Mouse (Mus musculus): ENCODE results near the gene Adgrv1. TPM values are rescaled to one million over a fixed set of nuclear protein-coding genes. Genes with fewer than 3 reads are reported as not detected.

Gene Adgrv1
- polyA plus RNA-seq, 2 experiments = 0.55 to 0.96 TPM

GRCm38 (mm10) chr13:81439390-81440025 lies 193.4 kb downstream of the Adgrv1 start:
- H3K27me3 ChIP-seq (ENCODE audit: control insufficient read depth, insufficient read depth, low read length) = no peaks in the 10 kb centered on the region
- no peak for TF ChIP-seq POLR2A (IDR thresholded peaks at IDR 0.05; ENCODE audit: borderline replicate concordance, extremely low read depth, insufficient read depth, insufficient read length)
- no peaks in the 10 kb centered on the region for H3K9me3 ChIP-seq (ENCODE audit: control insufficient read depth, low read length)
- DNase-seq (ENCODE audit: low spot score) (peak; percentile 84), ATAC-seq (ENCODE audit: low FRiP score, low read depth) (peak; percentile 73)
- H3K27ac ChIP-seq (replicated peaks; ENCODE audit: low read depth, low read length) = no peak overlapping the region
- no peaks in the 10 kb centered on the region for H3K36me3 ChIP-seq (ENCODE audit: control insufficient read depth, insufficient read depth, low read length)
- H3K4me1 ChIP-seq (ENCODE audit: control insufficient read depth, insufficient read depth, low read length) = no peaks in the 10 kb centered on the region
- 0 out of 2 replicates have a peak overlapping the region, but pooled peaks have one; percentile 13 for H3K4me2 ChIP-seq (replicated peaks; ENCODE audit: low read depth, low read length, severe bottlenecking)
- H3K9ac ChIP-seq (ENCODE audit: low read depth, low read length, severe bottlenecking) = no peak overlapping the region
- WGBS = 24% methylated on average over 12 of the region's 12 CpGs
- H3K4me3 ChIP-seq (replicated peaks; ENCODE audit: low read length) = no peak overlapping the region

DNA sequence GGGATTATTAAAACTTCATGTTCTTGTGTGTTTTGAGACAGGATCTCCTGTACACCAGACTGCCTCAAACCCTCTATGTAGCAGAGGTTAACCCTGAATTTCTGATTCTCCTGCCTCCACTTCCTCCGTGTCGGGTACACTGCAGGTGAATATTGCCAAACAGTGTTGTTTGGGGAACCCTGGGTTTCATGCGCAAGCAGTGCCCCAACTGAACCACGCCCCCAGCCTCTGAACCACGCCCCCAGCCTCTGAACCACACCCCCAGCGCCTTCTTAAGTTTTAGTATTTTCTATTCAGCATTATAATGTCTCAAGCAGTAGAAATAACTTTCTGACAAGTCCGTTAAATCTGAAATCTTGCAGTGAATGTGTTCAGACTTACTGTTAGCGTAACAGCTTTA lies 195.9 kb downstream of the Adgrv1 start:
- H3K4me3 ChIP-seq (replicated peaks; ENCODE audit: low read length) = no peak overlapping the region
- H3K27ac ChIP-seq (replicated peaks; ENCODE audit: low read depth, low read length) = no peak overlapping the region
- no peak for DNase-seq (ENCODE audit: low spot score)
- no peaks in the 10 kb centered on the region for H3K36me3 ChIP-seq (ENCODE audit: control insufficient read depth, insufficient read depth, low read length)
- no peak overlapping the region for H3K4me2 ChIP-seq (replicated peaks; ENCODE audit: low read depth, low read length, severe bottlenecking)
- no peaks in the 10 kb centered on the region for H3K27me3 ChIP-seq (ENCODE audit: control insufficient read depth, insufficient read depth, low read length)
- no peak overlapping the region for H3K9ac ChIP-seq (ENCODE audit: low read depth, low read length, severe bottlenecking)
- WGBS = 61% methylated on average over 8 of the region's 8 CpGs
- no peaks in the 10 kb centered on the region for H3K4me1 ChIP-seq (ENCODE audit: control insufficient read depth, insufficient read depth, low read length)
- no peak for ATAC-seq (ENCODE audit: low FRiP score, low read depth)
- TF ChIP-seq POLR2A (IDR thresholded peaks at IDR 0.05; ENCODE audit: borderline replicate concordance, extremely low read depth, insufficient read depth, insufficient read length) = no peak
- H3K9me3 ChIP-seq (ENCODE audit: control insufficient read depth, low read length) = no peaks in the 10 kb centered on the region

DNA sequence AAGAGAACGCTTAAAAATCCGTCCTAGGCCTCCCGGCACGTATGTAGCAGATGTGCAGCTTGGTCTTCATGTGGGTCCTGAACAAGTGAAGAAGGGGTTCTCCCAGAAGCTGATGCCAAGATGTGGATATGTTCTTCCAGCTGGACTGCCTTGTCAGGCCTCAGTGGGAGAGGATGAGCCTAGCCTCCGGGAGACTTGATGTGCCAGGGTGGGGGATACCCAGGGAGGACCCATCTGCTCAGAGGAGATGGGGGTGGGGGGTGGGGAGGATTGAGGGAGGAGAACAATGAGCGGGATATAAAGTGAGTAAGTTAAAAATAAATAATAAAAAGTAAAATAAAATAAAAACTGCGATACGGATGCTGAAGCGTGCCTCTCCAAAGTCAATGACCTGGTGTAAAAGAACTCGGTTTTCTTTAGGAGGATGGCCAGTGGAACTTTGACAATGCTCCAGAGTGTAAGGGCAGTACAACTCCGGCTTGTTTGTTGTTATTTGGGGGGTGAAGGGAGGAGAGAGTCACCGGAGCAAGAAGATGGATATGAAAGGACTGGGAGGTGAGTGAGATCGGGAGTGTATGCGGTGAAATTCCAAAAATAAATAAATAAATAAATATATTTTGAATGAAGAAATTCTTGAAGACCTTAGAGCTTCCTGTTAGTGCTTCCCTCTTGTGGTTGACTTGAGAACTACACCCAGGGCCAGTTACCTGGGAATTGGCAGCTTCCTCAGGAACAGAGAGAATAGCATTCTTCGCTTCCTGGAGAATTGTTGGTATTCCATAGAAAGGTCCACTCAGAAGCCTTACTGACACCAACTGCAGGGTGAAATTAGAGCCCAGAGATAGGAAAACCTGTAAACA lies 205.8 kb downstream of the Adgrv1 start:
- DNase-seq (ENCODE audit: low spot score) (peak; percentile 65), ATAC-seq (ENCODE audit: low FRiP score, low read depth) (no peak)
- Histone ChIP-seq H3K4me3 (replicated peaks; ENCODE audit: low read length) (no peak overlapping the region), H3K27ac (replicated peaks; ENCODE audit: low read depth, low read length) (no peak overlapping the region), H3K4me2 (replicated peaks; ENCODE audit: low read depth, low read length, severe bottlenecking) (no peak overlapping the region), H3K4me1 (ENCODE audit: control insufficient read depth, insufficient read depth, low read length) (0 out of 2 replicates have a peak, but pooled peaks cover 3% of the 10 kb centered on the region), H3K9me3 (ENCODE audit: control insufficient read depth, low read length) (no peaks in the 10 kb centered on the region), H3K36me3 (ENCODE audit: control insufficient read depth, insufficient read depth, low read length) (no peaks in the 10 kb centered on the region), H3K9ac (ENCODE audit: low read depth, low read length, severe bottlenecking) (no peak overlapping the region), H3K27me3 (ENCODE audit: control insufficient read depth, insufficient read depth, low read length) (no peaks in the 10 kb centered on the region)
- TF ChIP-seq POLR2A (IDR thresholded peaks at IDR 0.05; ENCODE audit: borderline replicate concordance, extremely low read depth, insufficient read depth, insufficient read length) = no peak
- WGBS = 75% methylated on average over 15 of the region's 15 CpGs

DNA sequence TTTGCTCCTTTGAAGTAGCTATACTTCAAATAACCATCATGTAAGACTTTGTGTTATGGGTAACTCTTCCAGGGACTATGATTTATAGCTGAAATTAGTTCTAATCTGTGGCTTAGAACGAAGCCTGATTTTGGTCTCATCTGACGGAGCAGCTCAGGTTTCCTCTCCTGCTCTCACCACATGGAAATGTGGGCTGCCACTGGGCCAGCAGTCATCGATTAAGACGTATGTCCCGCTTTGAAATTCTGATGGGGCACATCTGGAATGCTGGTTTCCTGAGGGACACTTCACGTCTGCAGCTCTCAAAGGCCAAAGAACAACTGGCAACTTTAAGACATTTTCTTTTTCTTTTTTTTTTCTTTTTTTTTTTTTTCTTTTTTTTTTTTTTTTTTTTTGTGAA lies 207.8 kb downstream of the Adgrv1 start:
- Histone ChIP-seq H3K4me2 (replicated peaks; ENCODE audit: low read depth, low read length, severe bottlenecking) (no peak overlapping the region), H3K36me3 (ENCODE audit: control insufficient read depth, insufficient read depth, low read length) (no peaks in the 10 kb centered on the region), H3K4me1 (ENCODE audit: control insufficient read depth, insufficient read depth, low read length) (peaks cover 4% of the 10 kb centered on the region), H3K27ac (replicated peaks; ENCODE audit: low read depth, low read length) (no peak overlapping the region), H3K4me3 (replicated peaks; ENCODE audit: low read length) (no peak overlapping the region), H3K9me3 (ENCODE audit: control insufficient read depth, low read length) (no peaks in the 10 kb centered on the region), H3K9ac (ENCODE audit: low read depth, low read length, severe bottlenecking) (no peak overlapping the region), H3K27me3 (ENCODE audit: control insufficient read depth, insufficient read depth, low read length) (no peaks in the 10 kb centered on the region)
- no peak for DNase-seq (ENCODE audit: low spot score)
- WGBS = 6% methylated on average over 6 of the region's 6 CpGs
- TF ChIP-seq POLR2A (IDR thresholded peaks at IDR 0.05; ENCODE audit: borderline replicate concordance, extremely low read depth, insufficient read depth, insufficient read length) = no peak
- no peak for ATAC-seq (ENCODE audit: low FRiP score, low read depth)

DNA sequence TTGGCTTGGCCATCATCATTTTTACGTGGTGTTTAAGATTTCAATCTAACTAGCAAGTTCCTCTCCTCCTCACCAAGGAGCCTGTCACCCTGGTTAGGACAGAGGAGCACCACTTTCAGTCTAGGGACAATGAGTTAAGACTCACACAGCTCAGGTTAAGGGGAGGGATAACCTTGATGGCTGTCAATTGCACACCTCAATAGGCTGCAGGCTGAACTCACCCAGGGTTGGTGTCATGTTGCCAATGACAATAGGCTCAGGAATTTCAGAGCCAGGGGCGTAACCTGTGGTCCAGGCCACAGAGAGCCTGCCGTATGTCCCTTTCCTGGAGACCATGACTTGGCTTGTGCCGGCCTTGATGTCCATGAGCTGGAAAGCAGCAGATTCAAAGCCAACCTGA lies 209.0 kb downstream of the Adgrv1 start:
- Histone ChIP-seq H3K9ac (ENCODE audit: low read depth, low read length, severe bottlenecking) (no peak overlapping the region), H3K27ac (replicated peaks; ENCODE audit: low read depth, low read length) (no peak overlapping the region), H3K36me3 (ENCODE audit: control insufficient read depth, insufficient read depth, low read length) (no peaks in the 10 kb centered on the region), H3K4me1 (ENCODE audit: control insufficient read depth, insufficient read depth, low read length) (peaks cover 6% of the 10 kb centered on the region), H3K9me3 (ENCODE audit: control insufficient read depth, low read length) (no peaks in the 10 kb centered on the region), H3K4me2 (replicated peaks; ENCODE audit: low read depth, low read length, severe bottlenecking) (no peak overlapping the region), H3K27me3 (ENCODE audit: control insufficient read depth, insufficient read depth, low read length) (no peaks in the 10 kb centered on the region), H3K4me3 (replicated peaks; ENCODE audit: low read length) (no peak overlapping the region)
- DNase-seq (ENCODE audit: low spot score) (no peak), ATAC-seq (ENCODE audit: low FRiP score, low read depth) (no peak)
- 60% methylated on average over 4 of the region's 4 CpGs for WGBS
- no peak for TF ChIP-seq POLR2A (IDR thresholded peaks at IDR 0.05; ENCODE audit: borderline replicate concordance, extremely low read depth, insufficient read depth, insufficient read length)
